8 mouse cellular contexts compared by ENCODE assay signal in the genomic region with DNA sequence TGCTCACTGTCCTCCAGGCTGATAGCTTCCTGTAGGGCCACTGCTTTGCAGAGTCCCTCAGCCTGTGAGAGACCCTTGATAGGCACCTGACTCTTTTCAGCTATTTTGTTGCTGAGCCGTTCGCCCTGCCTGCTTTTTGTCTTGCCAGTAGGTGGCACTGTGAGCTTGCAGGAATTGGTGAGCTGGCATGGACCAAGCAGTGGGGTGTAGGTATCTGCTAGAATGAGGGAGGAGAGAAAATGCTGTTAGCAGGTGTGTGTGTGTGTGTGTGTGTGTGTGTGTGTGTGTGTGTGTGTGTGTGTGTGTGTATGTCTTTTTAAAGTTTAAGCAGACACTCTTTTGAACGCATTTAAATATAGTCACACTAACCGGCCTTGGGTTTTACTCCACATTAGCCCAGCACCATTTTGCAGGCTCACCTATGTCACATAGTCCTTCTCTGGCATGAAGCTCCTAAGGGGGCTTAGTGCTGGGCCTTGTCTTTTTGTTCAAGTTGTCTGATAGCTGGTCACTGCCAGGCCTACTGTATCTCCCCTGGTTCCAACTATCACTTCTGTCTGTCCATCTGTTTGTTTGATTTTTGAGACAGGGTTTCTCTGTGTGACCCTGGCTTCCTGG. TPM values are rescaled to one million over a fixed set of nuclear protein-coding genes. Genes with fewer than 3 reads are reported as not detected.
A peak's percentile ranks its signal among the peaks of the same experiment; 100 is the strongest.
DNase-seq lines count a peak whose midpoint lies in the region; ATAC-seq and TF ChIP-seq lines count a peak whose summit lies in the region.

No protein-coding gene starts in this region.

- no peaks in the 10 kb centered on the region for H3K9me3 ChIP-seq in heart, embryonic 11.5 days (replicated peaks; ENCODE audit: control insufficient read depth, low read length)
- no peaks in the 10 kb centered on the region for H3K9me3 ChIP-seq in intestine, postnatal 0 days (ENCODE audit: control insufficient read depth)
- H3K9me3 ChIP-seq in midbrain, embryonic 15.5 days = no peaks in the 10 kb centered on the region

- no peak overlapping the region for H3K27ac ChIP-seq in heart, embryonic 11.5 days (ENCODE audit: low read depth, low read length)
- H3K27ac ChIP-seq in intestine, postnatal 0 days (ENCODE audit: low read depth, low read length) = no peak overlapping the region
- H3K27ac ChIP-seq in midbrain, embryonic 15.5 days = no peak overlapping the region

- no peak overlapping the region for H3K4me2 ChIP-seq in heart, embryonic 11.5 days
- no peak overlapping the region for H3K4me2 ChIP-seq in intestine, postnatal 0 days (replicated peaks; ENCODE audit: low read depth)
- no peak overlapping the region for H3K4me2 ChIP-seq in midbrain, embryonic 15.5 days

- H3K4me3 ChIP-seq in heart, embryonic 11.5 days (ENCODE audit: low read depth, low read length) = no peak overlapping the region
- no peak overlapping the region for H3K4me3 ChIP-seq in intestine, postnatal 0 days (ENCODE audit: low read depth, low read length)
- H3K4me3 ChIP-seq in midbrain, embryonic 15.5 days = no peak overlapping the region

- peak; percentile 96 for TF ChIP-seq CTCF in intestine, postnatal 0 days (IDR thresholded peaks at IDR 0.05; ENCODE audit: low read depth)

- WGBS in heart, embryonic 11.5 days (ENCODE audit: insufficient replicate concordance) = 29% methylated on average over 4 of the region's 4 CpGs
- WGBS in intestine, postnatal 0 days = 39% methylated on average over 4 of the region's 4 CpGs
- 29% methylated on average over 4 of the region's 4 CpGs for WGBS in midbrain, embryonic 15.5 days

- peaks cover 6% of the 10 kb centered on the region for H3K27me3 ChIP-seq in heart, embryonic 11.5 days (ENCODE audit: control insufficient read depth, insufficient read depth, low read length)
- peaks cover 17% of the 10 kb centered on the region for H3K27me3 ChIP-seq in intestine, postnatal 0 days (replicated peaks; ENCODE audit: control insufficient read depth, insufficient read depth, low read length)
- H3K27me3 ChIP-seq in midbrain, embryonic 15.5 days (replicated peaks) = no peaks in the 10 kb centered on the region

- H3K4me1 ChIP-seq in heart, embryonic 11.5 days (ENCODE audit: control insufficient read depth, insufficient read depth, low read length) = no peaks in the 10 kb centered on the region
- no peaks in the 10 kb centered on the region; the same call in 1 of the 2 replicates for H3K4me1 ChIP-seq in intestine, postnatal 0 days (replicated peaks; ENCODE audit: control insufficient read depth, insufficient read depth, low read length)
- no peaks in the 10 kb centered on the region for H3K4me1 ChIP-seq in midbrain, embryonic 15.5 days

- peak; percentile 94 for DNase-seq in heart, adult 11 months
- peak; percentile 92 for DNase-seq in cerebellum, postnatal 14 days
- peak; percentile 78 for DNase-seq in gastrocnemius, adult 18-20 months (ENCODE audit: low spot score)
- peak; percentile 84 to 87 for DNase-seq in left cerebral cortex, postnatal 25 days (ENCODE audit: low spot score in 2 of 2)
- peak; percentile 60 to 71 for DNase-seq in spleen, adult 18-20 months

- no peak overlapping the region for H3K9ac ChIP-seq in heart, embryonic 11.5 days (ENCODE audit: low read depth, low read length)
- H3K9ac ChIP-seq in intestine, postnatal 0 days (ENCODE audit: low read depth, low read length) = no peak overlapping the region
- no peak overlapping the region for H3K9ac ChIP-seq in midbrain, embryonic 15.5 days

- no peak for ATAC-seq in heart, embryonic 11.5 days (replicated peaks; ENCODE audit: insufficient number of reproducible peaks, low FRiP score, low TSS enrichment)
- peak; percentile 49 for ATAC-seq in intestine, postnatal 0 days
- ATAC-seq in midbrain, embryonic 15.5 days (replicated peaks) = peak; percentile 86

- H3K36me3 ChIP-seq in heart, embryonic 11.5 days (ENCODE audit: control insufficient read depth, insufficient read depth, low read length) = no peaks in the 10 kb centered on the region
- H3K36me3 ChIP-seq in intestine, postnatal 0 days (ENCODE audit: control insufficient read depth, insufficient read depth) = no peaks in the 10 kb centered on the region
- H3K36me3 ChIP-seq in midbrain, embryonic 15.5 days (replicated peaks) = no peaks in the 10 kb centered on the region

- intact Hi-C loops in left cerebral cortex, postnatal 25 days (cut with DNase I) = loop anchor here (1.0 to 5.0 kb wide), 4 partner anchors 115 to 790 kb away; a partner anchor contains a TSS

RNA-seq across cellular contexts. Expression of a gene that starts 3.4 kb away (rescaled TPM):
- 0.03 TPM in 1 of 2 replicates, not detected in the other for polyA plus RNA-seq in heart, embryonic 11.5 days (2014; fragmentation: Nextera tagmentation; extraction: Ambion mirVana)
- not detected for total RNA-seq in gastrocnemius, adult 18-20 months (2021)
- polyA plus RNA-seq in intestine, postnatal 0 days (2015; fragmentation: Nextera tagmentation; extraction: Ambion mirVana) = not detected in 2 replicates
- not detected for total RNA-seq in left cerebral cortex, postnatal 25 days (2021)
- 0.03 TPM in 1 of 2 replicates, not detected in the other for polyA plus RNA-seq in midbrain, embryonic 15.5 days (2015; fragmentation: Nextera tagmentation; extraction: Ambion mirVana)

RNA-seq across cellular contexts. Expression of a gene that starts 51.6 kb away (rescaled TPM):
- 0.11 TPM in 1 of 2 replicates, not detected in the other for polyA plus RNA-seq in heart, embryonic 11.5 days (2014; fragmentation: Nextera tagmentation; extraction: Ambion mirVana)
- under 1 TPM in 1 of 2 experiments, not detected in 1; 0.09 TPM for total RNA-seq in gastrocnemius, adult 18-20 months (2021)
- polyA plus RNA-seq in intestine, postnatal 0 days (2015; fragmentation: Nextera tagmentation; extraction: Ambion mirVana) = 0.08 and 0.09 TPM in 2 replicates
- total RNA-seq in left cerebral cortex, postnatal 25 days (2021) = under 1 TPM in 1 of 2 experiments, not detected in 1; 0.16 TPM
- polyA plus RNA-seq in midbrain, embryonic 15.5 days (2015; fragmentation: Nextera tagmentation; extraction: Ambion mirVana) = 0.10 and 0.14 TPM in 2 replicates
